Mouse (Mus musculus): ENCODE measurements around the gene Efhb. TPM values are rescaled to one million over a fixed set of nuclear protein-coding genes. Genes with fewer than 3 reads are reported as not detected.

Gene Efhb
- not detected in 2 replicates for total RNA-seq (2015; ENCODE audit: low replicate concordance)
- not detected in 2 replicates for total RNA-seq (2017; ENCODE audit: low replicate concordance)

DNA sequence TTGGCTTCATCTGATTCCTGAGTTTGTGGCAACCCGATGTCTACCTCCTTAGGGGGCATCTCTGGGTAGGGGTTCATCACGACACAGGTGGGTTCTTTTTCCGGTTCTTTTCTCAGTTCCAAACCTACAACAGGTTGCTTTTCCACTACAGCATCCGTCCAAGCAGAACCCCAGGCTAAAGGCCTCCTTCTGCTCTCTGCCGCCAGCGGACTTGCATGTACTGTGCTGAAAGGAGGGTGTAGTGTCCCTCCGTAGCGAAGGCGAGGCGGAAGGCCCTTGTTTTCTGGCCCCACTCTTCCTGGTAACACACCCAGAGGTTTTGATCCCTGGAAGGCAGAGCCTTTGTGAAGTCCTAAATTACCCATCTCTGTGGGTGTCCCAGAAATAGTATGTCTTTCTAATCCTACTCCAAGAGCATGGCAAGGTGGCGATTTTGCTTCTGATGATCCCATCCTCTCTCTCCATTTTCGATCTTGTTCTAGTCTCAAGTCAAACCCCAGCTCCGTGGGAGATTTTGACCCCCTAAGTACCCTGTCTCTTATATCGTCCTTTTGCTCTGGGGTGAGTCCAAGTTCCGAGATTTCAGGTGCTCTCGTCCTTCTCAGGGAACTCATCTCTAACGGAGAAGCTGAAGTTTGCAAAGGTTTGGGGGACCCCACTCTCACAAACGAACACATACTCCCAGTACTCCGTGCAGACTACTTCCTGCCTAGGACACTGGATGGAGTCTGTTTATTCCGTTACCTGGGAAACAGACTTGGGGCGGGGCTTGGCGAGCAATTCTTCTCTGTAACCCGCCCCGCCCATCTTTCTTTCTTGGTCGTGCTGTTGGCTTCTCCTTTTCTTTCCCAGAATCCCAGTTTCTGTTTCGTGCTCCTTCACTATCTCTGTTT, at the start of gene Efhb:
Gene Efhb, minus strand, starts transcription at position 719 of the 893 bp plus-strand sequence.
- no peak for ATAC-seq (replicated peaks; ENCODE audit: low FRiP score, poor library complexity, severe bottlenecking)

DNA sequence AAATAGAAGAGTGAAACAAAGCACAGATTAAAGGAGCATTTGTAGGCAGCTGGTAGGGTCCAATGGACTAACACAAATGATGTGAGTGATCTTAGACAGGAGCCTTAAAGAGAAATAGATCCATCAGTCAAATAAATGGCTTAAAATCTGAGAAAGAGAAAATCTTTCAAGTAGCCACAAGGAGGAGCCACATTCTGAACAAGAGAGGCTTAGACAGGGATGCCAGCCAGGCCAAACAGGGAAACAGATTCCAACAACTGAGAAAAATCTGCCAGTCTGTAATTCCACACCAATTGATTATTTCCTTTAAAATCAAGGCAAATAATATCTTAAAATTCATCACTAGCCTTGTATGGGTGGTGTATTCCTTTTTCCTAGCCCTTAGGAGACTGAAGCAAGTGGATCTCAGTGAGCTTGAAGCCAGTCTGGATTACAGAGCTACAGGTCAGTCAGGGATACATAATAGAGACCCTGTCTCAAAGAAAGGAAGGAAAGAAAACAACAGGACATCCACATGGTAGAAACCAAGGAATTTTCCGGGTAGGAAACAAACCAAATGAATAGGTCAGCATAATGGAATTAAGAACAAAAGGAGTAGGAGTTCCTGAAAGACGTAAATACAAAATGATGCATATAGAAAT, 49.3 kb upstream of the Efhb start:
- 0 out of 2 replicates have a peak, but pooled peaks have one; percentile 54 for ATAC-seq (replicated peaks; ENCODE audit: low FRiP score, poor library complexity, severe bottlenecking)

DNA sequence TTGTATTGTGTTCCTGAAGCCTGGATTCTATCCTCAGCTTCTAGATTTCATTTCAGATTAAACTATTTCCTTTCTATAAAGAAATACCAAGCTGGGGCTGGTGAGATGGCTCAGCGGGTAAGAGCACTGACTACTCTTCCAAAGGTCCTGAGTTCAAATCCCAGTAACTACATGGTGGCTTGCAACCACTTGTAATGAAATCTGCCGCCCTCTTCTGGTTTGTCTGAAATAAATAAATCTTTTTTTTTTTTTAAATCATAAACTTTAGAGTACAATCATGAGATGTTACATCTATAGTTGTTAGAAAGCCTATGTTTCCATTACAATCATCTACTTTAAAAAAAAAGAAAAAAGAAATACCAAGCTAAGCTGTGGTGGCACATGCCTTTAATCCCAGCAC, 39.8 kb upstream of the Efhb start:
- no peak for ATAC-seq (replicated peaks; ENCODE audit: low FRiP score, poor library complexity, severe bottlenecking)

DNA sequence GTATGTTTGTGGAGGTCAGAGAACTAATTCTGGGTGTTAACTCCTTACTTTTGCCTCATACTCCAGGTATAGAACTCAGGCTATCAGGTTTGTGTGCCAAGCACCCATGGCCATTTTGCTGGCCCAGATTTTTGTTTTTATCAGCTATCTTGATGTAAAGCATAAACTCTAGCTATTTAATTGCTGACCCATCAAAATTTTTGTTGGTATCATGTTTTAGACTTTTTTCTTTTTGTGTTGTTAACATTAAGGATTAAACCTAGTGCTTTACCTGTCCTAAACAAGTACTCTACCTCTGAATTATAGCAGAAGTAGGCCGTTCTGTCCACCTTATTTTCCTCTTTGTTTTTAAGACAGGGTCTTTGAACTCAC, 25.9 kb upstream of the Efhb start:
- ATAC-seq (replicated peaks; ENCODE audit: low FRiP score, poor library complexity, severe bottlenecking), result no peak

DNA sequence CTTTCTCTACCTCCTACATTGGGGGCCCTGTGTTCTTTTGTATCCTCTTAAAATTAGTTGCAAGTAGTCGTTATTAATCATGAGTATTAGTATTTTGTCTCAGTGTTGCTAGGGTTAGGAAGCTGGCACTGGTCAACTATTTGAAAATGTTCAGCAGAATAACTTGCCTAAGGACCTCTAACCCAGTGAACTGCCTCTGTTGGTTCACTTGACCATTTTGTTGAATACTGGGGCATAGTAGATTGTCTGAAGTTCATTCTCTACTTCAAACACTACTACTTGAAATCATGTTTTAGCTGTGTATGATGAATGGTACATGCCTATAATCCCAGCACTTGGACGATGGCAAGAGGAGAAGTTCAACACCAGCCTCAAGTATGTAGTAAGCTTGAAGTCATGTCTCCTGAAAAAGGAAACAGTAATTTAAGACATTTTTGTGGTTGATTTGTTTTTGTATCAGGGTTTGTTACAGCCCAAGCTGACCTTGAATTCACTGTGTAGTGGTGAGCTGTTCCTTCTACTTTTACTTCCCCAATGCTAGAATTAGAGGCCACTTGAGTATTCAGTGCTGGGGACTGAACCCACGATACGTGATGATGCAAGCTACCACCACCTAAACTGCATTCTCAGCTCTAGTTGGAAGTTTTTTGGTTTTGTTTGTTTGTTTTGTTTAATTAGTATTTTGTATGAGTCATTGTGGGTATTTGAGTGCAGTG, 25.3 kb upstream of the Efhb start:
- ATAC-seq (replicated peaks; ENCODE audit: low FRiP score, poor library complexity, severe bottlenecking), result no peak

DNA sequence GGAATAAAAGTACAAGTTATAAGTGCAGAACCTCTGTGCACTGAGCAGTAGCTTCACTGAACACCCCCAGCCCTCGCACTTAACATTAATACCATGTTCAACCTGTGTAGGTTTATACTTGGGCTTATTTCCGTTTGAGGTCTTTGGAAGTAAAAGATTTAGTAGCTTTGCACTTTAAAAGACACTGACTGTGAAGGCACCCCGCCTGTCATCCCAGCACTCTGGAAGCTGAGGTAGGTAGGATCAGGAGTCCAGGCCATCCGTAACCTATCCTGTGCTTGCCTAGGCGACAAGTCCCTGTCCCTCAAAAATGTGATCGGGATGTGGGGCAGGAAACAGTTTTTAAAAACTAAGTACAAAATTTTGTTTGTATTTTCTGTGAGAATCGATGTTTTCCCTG, 17.3 kb upstream of the Efhb start:
- no peak for ATAC-seq (replicated peaks; ENCODE audit: low FRiP score, poor library complexity, severe bottlenecking)

DNA sequence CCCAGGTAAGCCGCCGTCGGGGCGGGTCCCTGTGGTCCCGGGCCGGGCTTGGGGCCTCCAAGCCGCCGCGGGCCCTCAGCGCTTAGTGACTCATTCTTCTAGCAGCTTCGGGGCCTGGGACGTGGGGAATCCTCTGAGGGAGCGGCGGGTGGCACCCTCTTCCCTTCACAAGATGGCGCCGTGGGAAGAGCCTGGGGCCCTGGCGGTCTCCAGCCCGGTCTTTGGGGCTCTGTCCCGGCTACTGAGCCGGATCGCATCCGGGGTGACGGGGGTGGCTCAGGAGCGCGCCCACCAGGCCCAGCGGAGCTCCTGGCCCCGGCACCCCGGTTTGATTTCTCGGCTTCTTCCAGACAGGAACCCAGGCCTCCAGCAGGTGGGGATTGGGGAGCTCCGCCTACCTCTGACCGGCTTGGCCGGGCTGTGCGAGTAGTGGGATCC, 16.5 kb upstream of the Efhb start:
- peak; percentile 21; the same call in 1 of the 2 replicates for ATAC-seq (replicated peaks; ENCODE audit: low FRiP score, poor library complexity, severe bottlenecking)

DNA sequence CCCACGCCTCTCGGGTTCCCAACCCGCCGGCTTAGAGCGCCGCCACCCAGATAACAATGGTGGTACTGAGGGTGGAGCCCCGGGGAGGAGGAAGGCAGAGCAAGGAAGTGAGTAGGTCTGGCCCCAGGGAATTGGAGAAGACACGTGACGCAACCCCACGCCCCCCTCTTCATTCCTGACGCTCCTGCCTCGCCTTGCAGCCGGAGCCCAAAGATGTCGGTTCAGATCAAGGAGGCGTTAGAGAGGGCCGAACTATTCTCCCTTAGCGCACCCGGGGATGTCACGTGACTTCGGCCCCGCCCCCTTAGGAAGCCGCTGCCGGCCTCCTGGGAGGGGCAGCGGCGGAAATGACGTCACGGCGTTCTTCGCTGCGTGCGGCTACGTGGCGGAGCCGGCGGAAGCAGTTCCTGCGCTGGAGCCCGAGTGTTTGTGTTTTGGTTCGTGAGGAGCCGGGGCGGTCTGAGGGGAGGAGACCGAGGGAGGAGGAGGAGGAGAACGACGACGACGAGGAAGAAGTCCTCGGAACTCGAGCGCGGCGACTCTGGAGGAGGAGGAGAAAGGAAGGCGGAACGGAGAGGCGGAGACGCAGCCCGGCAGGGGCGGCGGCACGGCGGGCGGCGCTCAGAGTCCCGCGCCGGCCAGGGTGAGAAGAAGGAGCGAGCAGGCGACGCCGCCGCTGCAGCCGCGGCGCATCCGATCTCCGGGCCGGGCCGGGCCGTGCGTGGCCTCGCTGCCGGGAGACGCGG, 15.9 kb upstream of the Efhb start, which contains the start of gene Rab5a:
Gene Rab5a, plus strand, starts transcription at position 377 of the 746 bp plus-strand sequence.
- ATAC-seq (replicated peaks; ENCODE audit: low FRiP score, poor library complexity, severe bottlenecking), result peak; percentile 91

DNA sequence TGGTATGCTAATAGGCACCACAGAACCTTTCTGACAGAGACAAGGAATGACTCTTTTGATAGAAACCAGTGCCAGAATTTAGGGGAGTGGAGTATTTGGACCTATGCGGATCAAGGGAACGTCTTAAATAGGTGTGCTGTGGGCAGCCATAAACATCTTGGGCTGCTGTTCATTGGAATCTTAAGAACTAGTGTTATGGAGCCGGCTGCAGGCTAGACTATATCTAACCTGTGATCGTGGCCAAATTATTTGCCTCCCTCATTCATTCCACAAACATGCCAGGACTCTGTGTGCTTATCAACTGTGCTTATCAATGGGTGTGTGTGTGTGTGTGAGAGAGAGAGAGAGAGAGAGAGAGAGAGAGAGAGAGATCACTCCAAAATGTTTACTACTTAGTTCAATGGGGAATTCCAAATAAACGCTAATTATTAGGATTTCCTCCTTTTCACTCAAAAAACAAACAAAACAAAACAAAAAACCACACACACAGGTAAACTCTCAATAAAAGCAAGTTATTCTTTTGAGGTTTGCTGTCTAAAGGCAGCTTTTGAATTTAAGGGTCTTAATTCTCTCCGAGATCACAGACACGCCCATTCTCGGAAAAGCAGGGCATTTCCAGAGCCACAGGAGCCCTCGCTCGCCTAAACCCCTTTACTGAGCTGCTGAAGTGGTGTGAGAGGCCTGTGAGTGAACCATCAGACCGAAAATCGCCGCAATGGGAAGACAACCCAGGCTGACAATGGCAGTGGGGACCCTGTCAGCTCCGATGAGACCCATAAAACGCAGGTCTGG, 15.1 kb upstream of the Efhb start:
- ATAC-seq (replicated peaks; ENCODE audit: low FRiP score, poor library complexity, severe bottlenecking), result no peak; the same call in 1 of the 2 replicates

DNA sequence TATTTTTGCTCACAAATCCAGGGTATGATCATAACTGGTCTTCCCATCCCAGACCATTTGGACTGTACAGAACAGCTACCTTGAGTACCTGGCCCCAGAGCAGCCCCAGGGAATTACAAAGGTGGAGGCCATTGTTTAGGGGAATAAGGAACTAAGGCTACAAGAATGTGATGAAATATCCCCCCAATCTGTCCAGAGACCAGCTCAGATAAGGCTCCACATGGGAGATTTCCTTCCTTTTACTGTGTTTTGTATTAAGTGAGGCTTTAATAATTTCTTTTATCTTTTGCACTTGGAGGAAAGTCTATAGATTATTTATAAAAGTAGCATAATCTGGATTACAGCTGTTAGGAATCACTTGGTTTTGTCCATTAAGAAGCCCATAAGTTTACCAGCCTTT, 5.6 kb upstream of the Efhb start:
- no peak for ATAC-seq (replicated peaks; ENCODE audit: low FRiP score, poor library complexity, severe bottlenecking)

DNA sequence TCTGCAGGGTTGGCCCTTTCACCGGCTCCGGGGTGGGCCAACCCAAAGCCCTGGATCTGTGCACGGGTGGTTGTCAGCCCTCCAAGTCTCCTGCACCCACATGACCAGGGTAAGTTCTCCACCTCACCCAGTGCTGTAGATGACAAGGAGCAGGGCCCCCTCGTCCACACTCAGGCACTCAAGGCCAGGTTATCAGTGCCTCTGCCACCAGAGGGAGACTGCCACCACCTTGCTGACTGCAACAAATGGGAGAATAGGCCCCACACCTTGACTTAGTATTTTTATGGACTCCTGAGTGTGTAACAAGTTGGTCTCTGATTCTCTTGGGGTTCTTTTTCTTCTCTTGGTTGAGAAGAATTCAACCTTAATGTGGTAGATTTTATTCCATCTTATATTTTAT, 2.4 kb upstream of the Efhb start:
- peak; percentile 52; the same call in 1 of the 2 replicates for ATAC-seq (replicated peaks; ENCODE audit: low FRiP score, poor library complexity, severe bottlenecking)

DNA sequence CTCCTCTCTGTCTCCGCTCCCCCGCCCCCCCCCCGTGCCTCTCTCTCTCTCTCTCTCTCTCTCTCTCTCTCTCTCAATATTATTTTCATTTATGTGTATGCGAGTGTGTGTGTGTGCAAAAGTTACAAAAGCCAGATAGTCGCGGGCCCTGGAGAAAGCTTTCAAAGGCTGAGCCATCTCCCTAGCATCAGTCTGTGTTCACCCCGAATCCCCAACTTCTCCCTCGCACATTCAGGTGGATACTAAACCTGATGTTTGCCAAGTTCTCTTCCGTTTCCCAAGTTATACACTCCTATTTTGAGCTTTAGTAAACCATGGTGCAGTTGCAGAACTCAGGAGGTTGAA, 347 bp upstream of the Efhb start:
- no peak for ATAC-seq (replicated peaks; ENCODE audit: low FRiP score, poor library complexity, severe bottlenecking)

DNA sequence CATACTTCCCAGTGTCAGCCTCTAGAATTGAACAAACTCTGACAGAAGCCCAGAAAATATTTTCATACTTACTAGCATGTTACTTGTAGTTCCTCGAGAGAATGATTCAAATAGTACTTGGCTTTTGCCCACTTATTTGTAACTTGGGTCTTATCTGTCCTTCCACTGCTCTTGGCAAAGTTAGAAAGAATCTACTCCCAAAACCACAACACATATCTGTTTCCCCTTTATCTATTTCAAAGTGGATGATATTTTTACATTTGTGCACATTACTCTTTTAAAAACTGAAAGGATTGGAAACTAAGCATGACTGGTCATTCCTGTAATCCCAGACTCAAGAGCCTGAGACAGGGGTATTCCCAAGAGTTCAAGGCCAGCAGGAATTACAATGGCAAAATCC, 6.4 kb downstream of the Efhb start:
- no peak for ATAC-seq (replicated peaks; ENCODE audit: low FRiP score, poor library complexity, severe bottlenecking)

DNA sequence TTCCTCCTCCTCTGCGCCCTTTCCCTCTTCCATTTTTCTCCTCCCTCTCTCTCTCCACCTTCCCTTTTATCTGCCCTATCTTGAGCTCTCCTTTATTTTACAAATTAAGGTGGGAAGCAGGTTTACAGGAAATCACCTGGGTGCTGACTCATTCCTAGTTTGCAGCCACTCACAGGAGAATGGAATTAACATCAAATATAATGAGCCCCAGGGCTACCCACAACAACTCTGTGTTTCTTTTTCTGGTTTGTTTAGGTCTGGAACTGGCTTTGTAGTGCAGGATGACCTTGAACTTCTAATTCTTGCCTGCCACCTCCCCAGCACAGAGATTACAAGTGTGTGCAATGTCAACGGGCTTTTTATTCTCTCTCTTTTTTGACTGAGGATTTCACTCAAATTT, 7.0 kb downstream of the Efhb start:
- ATAC-seq (replicated peaks; ENCODE audit: low FRiP score, poor library complexity, severe bottlenecking), result no peak

DNA sequence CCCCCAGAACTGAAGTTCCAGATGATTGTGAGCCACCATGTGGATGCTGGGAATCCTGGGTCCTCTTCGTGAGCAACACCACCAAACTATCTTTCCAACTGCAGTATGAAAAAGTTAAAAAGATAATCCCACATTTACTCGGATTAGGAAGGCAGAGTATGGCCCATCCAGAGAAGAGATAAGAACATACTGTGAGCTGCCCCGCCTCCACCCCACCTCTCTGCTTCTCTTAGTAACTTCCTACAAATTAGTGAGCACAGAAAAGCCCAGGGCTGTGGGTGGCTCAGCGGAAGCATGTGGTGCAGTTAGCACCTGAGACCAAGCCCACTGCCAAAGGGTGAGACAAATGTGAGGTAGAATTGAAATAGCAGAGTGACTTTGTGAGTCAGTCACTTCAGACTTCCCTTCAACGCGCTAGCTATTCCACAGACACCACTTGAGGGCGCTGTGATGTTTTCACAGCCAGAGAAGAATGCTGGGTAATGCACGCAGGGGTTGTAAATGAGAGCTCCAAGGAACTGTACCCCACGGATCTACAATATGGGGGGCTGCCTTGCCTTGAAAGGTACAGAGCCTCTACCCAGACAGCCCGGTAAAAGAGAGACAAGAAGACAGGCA, 60.3 kb downstream of the Efhb start:
- ATAC-seq (replicated peaks; ENCODE audit: low FRiP score, poor library complexity, severe bottlenecking), result no peak

DNA sequence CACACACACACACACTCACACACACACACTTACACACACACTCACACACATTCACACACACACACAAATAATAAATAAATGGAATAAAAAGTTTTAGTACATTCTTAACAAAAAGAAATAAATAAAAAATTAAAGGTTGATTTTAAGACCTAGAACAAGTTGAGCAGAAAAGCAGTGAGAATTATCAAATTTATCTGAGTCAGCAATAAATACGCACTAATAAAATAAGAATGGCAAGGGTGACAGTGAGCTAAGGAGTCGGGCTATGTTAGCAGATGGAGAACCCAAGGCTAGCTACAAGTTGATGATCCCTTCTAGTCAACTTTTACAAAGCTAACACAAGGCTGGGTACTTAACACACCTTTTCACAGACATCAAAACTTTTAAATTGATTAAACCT, 69.9 kb downstream of the Efhb start:
- ATAC-seq (replicated peaks; ENCODE audit: low FRiP score, poor library complexity, severe bottlenecking), result no peak

DNA sequence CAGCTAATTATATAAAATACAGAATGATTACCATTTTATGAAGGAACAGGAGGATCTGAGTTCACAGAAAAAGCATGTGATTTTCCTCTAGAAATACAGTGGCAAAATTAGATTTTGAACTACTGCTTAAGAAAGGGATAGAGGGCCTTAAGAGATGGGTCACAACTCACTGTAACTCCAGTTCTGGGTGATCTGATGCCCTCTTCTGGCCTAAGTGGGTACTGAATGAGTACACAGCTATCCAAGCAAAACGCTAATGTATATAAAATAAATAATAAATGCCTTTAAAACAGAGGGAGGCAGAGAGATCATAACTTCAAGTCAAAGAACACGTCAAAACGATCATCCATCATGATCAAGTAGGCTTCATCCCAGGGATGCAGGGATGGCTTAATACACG, 73.6 kb downstream of the Efhb start:
- no peak for ATAC-seq (replicated peaks; ENCODE audit: low FRiP score, poor library complexity, severe bottlenecking)

DNA sequence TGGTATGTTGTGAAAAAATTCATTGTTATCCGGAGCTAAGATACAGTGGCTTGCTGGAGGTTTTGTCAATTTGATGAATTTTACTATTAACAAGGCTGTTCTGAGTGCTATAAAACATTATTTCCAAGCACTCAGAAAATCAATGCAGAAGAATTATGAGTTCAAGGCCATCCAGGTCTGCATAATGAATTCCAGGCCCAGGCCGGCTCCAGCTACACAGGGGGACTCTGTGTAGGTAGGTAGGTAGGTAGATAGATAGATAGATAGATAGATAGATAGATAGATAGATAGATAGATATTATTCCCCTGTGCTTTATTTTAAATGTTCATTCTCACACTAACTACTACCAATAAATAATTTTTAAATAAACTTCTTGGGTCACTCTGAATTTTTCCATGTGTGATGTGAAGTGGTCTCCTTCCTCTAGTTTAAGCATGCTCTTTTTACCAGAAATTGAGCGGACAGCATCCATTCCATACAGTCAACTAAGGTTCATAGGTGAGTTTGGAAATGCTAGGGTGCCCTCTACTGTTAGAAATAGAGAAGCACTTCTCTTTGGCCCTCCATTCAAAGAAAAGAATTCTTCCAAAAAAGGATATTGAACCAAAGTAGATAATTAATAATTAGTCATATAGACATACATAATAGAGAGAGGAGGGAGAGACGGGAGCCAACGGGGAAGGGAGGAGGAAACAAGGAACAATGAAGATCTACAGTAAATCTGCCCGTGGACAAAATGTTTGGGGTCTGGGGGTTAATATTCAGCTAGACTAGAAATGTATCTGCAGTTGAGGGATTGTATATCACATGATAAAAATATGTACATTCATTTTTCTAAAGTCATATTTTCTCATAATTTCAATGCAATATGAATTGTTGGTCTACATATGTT, 75.3 kb downstream of the Efhb start:
- no peak for ATAC-seq (replicated peaks; ENCODE audit: low FRiP score, poor library complexity, severe bottlenecking)

All from erythroid progenitor cell, adult 5-6 weeks (primary cell).